Mouse (Mus musculus) embryonic facial prominence, embryonic 15.5 days (tissue): ENCODE results near the gene H2-Aa. TPM values are rescaled to one million over a fixed set of nuclear protein-coding genes. Genes with fewer than 3 reads are reported as not detected.

ENCODE experiments used
- ATAC-seq: fragments of 200-750 bp; cut with Nextera tagmentation; 2 replicates; pipeline ENCODE4 v1.8.0; 2017; ENCODE audit warnings: low read depth, moderate TSS enrichment; ENCODE audit not compliant: insufficient number of reproducible peaks, low FRiP score, low TSS enrichment
- H3K27ac ChIP-seq: fragments of 300-500 bp; sonication (generic); replicated peaks from 2 replicates; pipeline ENCODE4 v1.5.1; 2015; ENCODE audit warnings: mild to moderate bottlenecking, inconsistent platforms
- H3K27me3 ChIP-seq: fragments of 300-500 bp; sonication (generic); 2 replicates; pipeline ENCODE4 v1.6.1; 2015; ENCODE audit warnings: inconsistent platforms
- H3K36me3 ChIP-seq: fragments of 300-500 bp; sonication (generic); 2 replicates; pipeline ENCODE4 v1.6.1; 2015; ENCODE audit warnings: mild to moderate bottlenecking, inconsistent platforms
- H3K4me1 ChIP-seq: fragments of 300-500 bp; sonication (generic); 2 replicates; pipeline ENCODE4 v1.6.1; 2015; ENCODE audit warnings: inconsistent platforms
- H3K4me2 ChIP-seq: fragments of 300-500 bp; sonication (generic); replicated peaks from 2 replicates; pipeline ENCODE4 v1.6.1; 2015; ENCODE audit warnings: mild to moderate bottlenecking, inconsistent platforms
- H3K4me3 ChIP-seq: fragments of 300-500 bp; sonication (generic); replicated peaks from 2 replicates; pipeline ENCODE4 v1.5.1; 2015; ENCODE audit warnings: mild to moderate bottlenecking, inconsistent platforms
- H3K9ac ChIP-seq: fragments of 300-500 bp; sonication (generic); 2 replicates; pipeline ENCODE4 v1.6.1; 2015; ENCODE audit warnings: inconsistent platforms
- H3K9me3 ChIP-seq: fragments of 300-500 bp; sonication (generic); replicated peaks from 2 replicates; pipeline ENCODE4 v1.6.1; 2016; ENCODE audit warnings: inconsistent platforms
- WGBS: fragments of 180-500 bp; shearing (Covaris S2); methylation state at CpG from one replicate; pipeline ENCODE4 v1.1.7; 2015; 5-methylcytosine and 5-hydroxymethylcytosine counted together
- polyA plus RNA-seq: library from polyadenylated mRNA; unstranded; fragments of >200 nt; fragmentation: Nextera tagmentation; extraction: Ambion mirVana; gene quantifications from 2 replicates; pipeline ENCODE4 v1.2.1, GENCODE M21; 2015

The H2-Aa gene
- polyA plus RNA-seq, 1 experiment from 2014 or later = 2.7 TPM

DNA sequence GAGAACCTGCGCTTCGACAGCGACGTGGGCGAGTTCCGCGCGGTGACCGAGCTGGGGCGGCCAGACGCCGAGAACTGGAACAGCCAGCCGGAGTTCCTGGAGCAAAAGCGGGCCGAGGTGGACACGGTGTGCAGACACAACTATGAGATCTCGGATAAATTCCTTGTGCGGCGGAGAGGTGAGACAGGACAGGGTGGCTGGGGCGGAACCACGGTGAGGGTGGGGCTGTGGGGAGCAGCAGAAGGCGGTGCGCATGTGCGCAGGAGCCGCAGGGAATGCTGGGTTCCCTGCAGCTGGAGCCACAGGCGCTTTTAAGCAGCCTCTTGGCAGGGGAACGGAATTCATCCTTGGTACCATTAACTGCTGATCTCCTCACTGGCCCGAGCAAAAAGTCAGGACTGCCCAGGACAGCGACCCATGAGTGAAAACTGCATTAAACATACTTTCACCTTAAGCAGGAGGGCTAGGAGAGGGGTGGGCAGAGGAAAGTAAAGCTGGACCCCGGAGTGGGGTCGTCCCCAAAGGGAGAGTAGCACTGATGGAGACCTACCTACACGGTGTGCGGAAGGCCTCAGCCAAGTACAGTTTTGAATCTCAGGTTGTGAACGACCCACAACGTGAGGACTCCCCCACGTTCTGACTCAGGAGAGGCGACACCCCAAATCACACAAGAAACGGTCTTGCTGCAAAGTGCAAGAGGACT, 22.2 kb upstream of the H2-Aa start:
- H3K27ac ChIP-seq = 0 out of 2 replicates have a peak overlapping the region, but pooled peaks have one; percentile 44
- no peaks in the 10 kb centered on the region for H3K9me3 ChIP-seq
- peak; percentile 80 for ATAC-seq
- 0 out of 2 replicates have a peak, but pooled peaks cover 8% of the 10 kb centered on the region for H3K4me1 ChIP-seq
- peak overlapping the region; percentile 64 for H3K4me3 ChIP-seq
- WGBS = 19% methylated on average over 38 of the region's 38 CpGs
- no peaks in the 10 kb centered on the region for H3K36me3 ChIP-seq
- H3K27me3 ChIP-seq = no peaks in the 10 kb centered on the region; the same call in 1 of the 2 replicates
- H3K9ac ChIP-seq = peak overlapping the region; percentile 57; the same call in 1 of the 2 replicates
- H3K4me2 ChIP-seq = peak overlapping the region; percentile 74

DNA sequence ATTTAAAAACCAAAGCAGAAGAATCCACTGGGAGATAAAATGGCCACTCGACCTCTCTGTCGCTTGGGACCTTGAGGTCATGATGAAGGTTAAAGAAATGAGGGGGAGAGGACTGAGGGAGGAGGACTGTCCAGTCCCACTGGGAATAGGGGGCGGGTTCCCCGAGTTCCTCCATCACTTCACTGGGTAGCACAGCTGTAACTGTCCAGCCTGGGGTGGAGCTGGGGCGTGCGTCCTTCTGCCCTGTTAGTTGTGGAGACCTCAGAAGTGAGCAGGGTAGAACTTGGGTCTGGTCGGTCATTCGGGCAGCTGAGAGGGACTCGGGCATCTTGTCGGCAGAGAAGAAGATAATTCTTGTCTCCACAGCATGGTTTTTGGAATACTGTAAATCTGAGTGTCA, 21.6 kb upstream of the H2-Aa start:
- ATAC-seq = no peak
- WGBS = 35% methylated on average over 10 of the region's 10 CpGs
- H3K27ac ChIP-seq = no peak overlapping the region

DNA sequence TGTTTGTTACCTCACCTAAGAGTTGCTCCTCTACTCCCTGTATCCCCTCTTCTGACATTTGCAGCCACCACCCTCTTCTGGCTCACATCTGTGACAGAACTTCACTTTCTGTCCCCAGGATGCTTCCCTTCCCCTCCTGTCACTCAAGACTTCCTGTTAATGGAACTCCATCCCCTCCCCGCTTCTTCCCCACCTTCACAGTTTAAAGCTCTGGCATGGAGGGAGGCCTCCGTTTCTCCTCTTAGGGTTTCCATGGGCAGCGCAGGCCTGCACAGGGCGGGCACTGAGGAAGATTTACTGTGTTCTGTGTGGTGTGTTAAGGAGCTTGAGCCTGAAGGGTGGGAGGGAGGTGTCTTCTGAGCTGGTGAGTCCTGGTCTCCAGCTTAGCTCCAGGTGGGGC, 20.5 kb upstream of the H2-Aa start:
- H3K4me1 ChIP-seq = 0 out of 2 replicates have a peak, but pooled peaks cover 8% of the 10 kb centered on the region
- H3K27me3 ChIP-seq = no peaks in the 10 kb centered on the region; the same call in 1 of the 2 replicates
- no peak overlapping the region for H3K9ac ChIP-seq
- H3K4me2 ChIP-seq = no peak overlapping the region
- no peak for ATAC-seq
- no peaks in the 10 kb centered on the region for H3K36me3 ChIP-seq
- no peak overlapping the region for H3K27ac ChIP-seq
- H3K4me3 ChIP-seq = no peak overlapping the region
- H3K9me3 ChIP-seq = no peaks in the 10 kb centered on the region
- WGBS = 71% methylated on average over 4 of the region's 4 CpGs

More for the DNA sequence above, 21.6 kb upstream of the H2-Aa start:
- Histone ChIP-seq H3K36me3 (no peaks in the 10 kb centered on the region), H3K27me3 (no peaks in the 10 kb centered on the region; the same call in 1 of the 2 replicates), H3K4me1 (0 out of 2 replicates have a peak, but pooled peaks cover 8% of the 10 kb centered on the region), H3K9me3 (no peaks in the 10 kb centered on the region), H3K9ac (peak overlapping the region; percentile 57; the same call in 1 of the 2 replicates), H3K4me2 (peak overlapping the region; percentile 74), H3K4me3 (peak overlapping the region; percentile 64)

DNA sequence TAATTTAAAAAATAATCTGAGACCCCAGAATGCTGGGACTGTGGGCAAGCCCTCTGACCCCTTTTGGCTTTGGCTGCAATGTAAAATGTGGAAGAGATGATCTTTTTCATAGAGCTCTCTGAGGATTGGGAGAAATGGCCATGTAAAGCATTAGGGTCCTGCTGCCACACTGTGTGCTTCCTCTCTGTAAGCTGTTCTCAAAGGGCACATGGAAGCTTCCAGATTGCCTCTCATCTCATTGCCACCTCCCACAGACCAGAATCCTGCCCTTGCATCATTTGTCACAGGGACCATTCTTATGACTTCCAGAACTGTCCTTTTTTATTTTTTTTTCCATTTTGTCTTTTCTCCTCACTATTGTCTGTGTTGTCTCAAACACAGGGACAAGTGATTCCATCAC, 19.6 kb upstream of the H2-Aa start:
- H3K4me2 ChIP-seq = no peak overlapping the region
- H3K9me3 ChIP-seq = no peaks in the 10 kb centered on the region
- ATAC-seq = no peak
- H3K9ac ChIP-seq = no peak overlapping the region
- 0 out of 2 replicates have a peak, but pooled peaks cover 8% of the 10 kb centered on the region for H3K4me1 ChIP-seq
- no peak overlapping the region for H3K4me3 ChIP-seq
- no peaks in the 10 kb centered on the region for H3K36me3 ChIP-seq
- no peaks in the 10 kb centered on the region; the same call in 1 of the 2 replicates for H3K27me3 ChIP-seq
- no peak overlapping the region for H3K27ac ChIP-seq

DNA sequence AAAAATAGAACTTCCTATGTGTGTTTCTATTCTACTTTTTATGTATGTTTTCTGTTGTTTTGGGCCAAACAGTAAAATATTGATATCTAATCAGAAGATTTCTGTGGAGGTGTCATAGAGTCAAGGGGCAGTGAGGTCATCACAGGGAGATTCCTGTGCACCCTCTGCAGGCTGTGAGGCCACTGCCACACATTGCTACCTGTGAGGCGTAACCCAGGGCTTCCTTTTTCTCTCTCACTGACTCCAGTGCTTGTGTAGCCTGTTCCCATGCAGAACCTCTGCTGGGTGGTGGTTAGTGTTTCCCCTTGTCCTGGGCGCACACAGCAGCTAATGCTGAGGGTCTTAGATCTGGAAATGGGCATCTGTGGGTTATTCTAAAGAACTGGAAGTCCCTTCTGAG, 18.8 kb upstream of the H2-Aa start:
- no peak for ATAC-seq
- WGBS = 76% methylated on average over 2 of the region's 2 CpGs
- H3K4me1 ChIP-seq = 0 out of 2 replicates have a peak, but pooled peaks cover 8% of the 10 kb centered on the region
- no peak overlapping the region for H3K27ac ChIP-seq
- H3K36me3 ChIP-seq = no peaks in the 10 kb centered on the region
- H3K9me3 ChIP-seq = no peaks in the 10 kb centered on the region
- H3K4me2 ChIP-seq = no peak overlapping the region
- H3K27me3 ChIP-seq = no peaks in the 10 kb centered on the region; the same call in 1 of the 2 replicates
- H3K9ac ChIP-seq = no peak overlapping the region
- no peak overlapping the region for H3K4me3 ChIP-seq

DNA sequence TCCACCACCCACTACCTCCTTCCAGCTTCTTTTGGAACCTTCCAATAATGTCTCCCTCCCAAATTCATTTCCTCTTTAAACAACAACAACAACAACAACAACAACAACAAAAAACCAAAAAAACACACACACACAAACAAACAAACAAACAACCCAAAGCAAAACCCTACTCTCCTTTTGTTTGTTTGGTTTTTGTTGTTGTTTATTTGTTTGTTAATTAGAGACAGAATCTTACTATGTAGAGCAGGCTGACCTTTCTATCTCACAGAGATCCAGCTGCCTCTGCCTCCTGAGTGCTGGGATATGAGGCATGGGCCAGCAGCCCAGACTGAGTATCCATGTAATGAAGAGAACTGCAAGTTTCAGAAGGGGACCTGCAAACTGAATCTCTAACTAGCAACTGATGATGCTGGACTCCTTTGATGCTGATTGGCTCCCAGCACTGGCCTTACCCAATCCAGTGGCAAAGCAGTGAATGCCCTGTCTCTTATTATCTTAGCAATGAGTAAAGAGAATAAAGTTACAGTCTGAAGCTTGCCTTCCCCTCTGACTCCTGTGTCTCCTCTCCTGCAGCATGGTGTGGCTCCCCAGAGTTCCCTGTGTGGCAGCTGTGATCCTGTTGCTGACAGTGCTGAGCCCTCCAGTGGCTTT, 17.9 kb upstream of the H2-Aa start, which contains the start of gene H2-Eb1:
H2-Eb1 (plus strand) TSS at position 488 of the 651 bp plus-strand sequence.
- H3K4me2 ChIP-seq = no peak within 1 kb of the TSS
- no peak within 1 kb of the TSS for H3K9ac ChIP-seq
- no peak within 1 kb of the TSS for H3K4me3 ChIP-seq
- peak; percentile 74 for ATAC-seq
- H3K36me3 ChIP-seq = no peaks in the 10 kb centered on the region
- H3K4me1 ChIP-seq = 0 out of 2 replicates have a peak, but pooled peaks cover 8% of the 10 kb centered on the region
- H3K27me3 ChIP-seq = no peaks in the 10 kb centered on the region; the same call in 1 of the 2 replicates
- H3K9me3 ChIP-seq = no peaks in the 10 kb centered on the region
- no peak within 1 kb of the TSS for H3K27ac ChIP-seq

DNA sequence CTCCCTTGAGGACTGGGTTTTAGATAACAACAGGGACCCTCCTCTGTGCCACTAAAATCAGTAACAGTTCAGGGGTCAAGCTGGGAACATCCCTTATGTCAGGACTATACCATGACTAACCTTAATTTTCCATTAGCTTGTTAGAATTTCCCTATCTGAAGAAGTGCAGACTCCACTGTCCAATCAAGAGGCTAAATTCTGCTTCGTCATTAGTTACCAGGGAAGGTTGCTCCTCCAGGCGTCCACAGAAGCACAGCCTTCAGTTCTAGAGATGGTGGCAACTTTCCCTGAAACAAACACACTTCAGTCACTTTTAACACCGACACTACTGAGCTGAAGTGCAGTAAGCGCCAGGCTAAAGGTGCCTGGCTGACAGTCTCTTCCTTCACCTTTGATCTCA, 17.1 kb upstream of the H2-Aa start:
- 0 out of 2 replicates have a peak, but pooled peaks have one; percentile 41 for ATAC-seq
- H3K27me3 ChIP-seq = no peaks in the 10 kb centered on the region; the same call in 1 of the 2 replicates
- no peak overlapping the region for H3K4me3 ChIP-seq
- WGBS = 17% methylated on average over 4 of the region's 4 CpGs
- H3K9ac ChIP-seq = no peak overlapping the region
- H3K36me3 ChIP-seq = no peaks in the 10 kb centered on the region
- H3K27ac ChIP-seq = no peak overlapping the region
- H3K4me1 ChIP-seq = 0 out of 2 replicates have a peak, but pooled peaks cover 5% of the 10 kb centered on the region
- H3K9me3 ChIP-seq = no peaks in the 10 kb centered on the region
- no peak overlapping the region for H3K4me2 ChIP-seq

- WGBS = 77% methylated on average over 2 of the region's 2 CpGs
- ATAC-seq = no peak
- H3K36me3 ChIP-seq = no peaks in the 10 kb centered on the region
- no peak overlapping the region for H3K9ac ChIP-seq
- no peak overlapping the region for H3K4me3 ChIP-seq
- no peaks in the 10 kb centered on the region for H3K4me1 ChIP-seq
- H3K4me2 ChIP-seq = no peak overlapping the region
- H3K27ac ChIP-seq = no peak overlapping the region
- H3K27me3 ChIP-seq = no peaks in the 10 kb centered on the region
- no peaks in the 10 kb centered on the region for H3K9me3 ChIP-seq
These were observed 16.2 kb upstream of the H2-Aa start for GRCm38 (mm10) chr17:34303789-34304188.

- 82% methylated on average over 4 of the region's 4 CpGs for WGBS
- H3K4me2 ChIP-seq = no peak overlapping the region
- H3K36me3 ChIP-seq = no peaks in the 10 kb centered on the region
- H3K27me3 ChIP-seq = no peaks in the 10 kb centered on the region
- H3K9me3 ChIP-seq = no peaks in the 10 kb centered on the region
- H3K4me3 ChIP-seq = no peak overlapping the region
- no peak overlapping the region for H3K27ac ChIP-seq
- no peaks in the 10 kb centered on the region for H3K4me1 ChIP-seq
- ATAC-seq = no peak
- no peak overlapping the region for H3K9ac ChIP-seq
These were observed 14.1 kb upstream of the H2-Aa start for GRCm38 (mm10) chr17:34301670-34302190.

DNA sequence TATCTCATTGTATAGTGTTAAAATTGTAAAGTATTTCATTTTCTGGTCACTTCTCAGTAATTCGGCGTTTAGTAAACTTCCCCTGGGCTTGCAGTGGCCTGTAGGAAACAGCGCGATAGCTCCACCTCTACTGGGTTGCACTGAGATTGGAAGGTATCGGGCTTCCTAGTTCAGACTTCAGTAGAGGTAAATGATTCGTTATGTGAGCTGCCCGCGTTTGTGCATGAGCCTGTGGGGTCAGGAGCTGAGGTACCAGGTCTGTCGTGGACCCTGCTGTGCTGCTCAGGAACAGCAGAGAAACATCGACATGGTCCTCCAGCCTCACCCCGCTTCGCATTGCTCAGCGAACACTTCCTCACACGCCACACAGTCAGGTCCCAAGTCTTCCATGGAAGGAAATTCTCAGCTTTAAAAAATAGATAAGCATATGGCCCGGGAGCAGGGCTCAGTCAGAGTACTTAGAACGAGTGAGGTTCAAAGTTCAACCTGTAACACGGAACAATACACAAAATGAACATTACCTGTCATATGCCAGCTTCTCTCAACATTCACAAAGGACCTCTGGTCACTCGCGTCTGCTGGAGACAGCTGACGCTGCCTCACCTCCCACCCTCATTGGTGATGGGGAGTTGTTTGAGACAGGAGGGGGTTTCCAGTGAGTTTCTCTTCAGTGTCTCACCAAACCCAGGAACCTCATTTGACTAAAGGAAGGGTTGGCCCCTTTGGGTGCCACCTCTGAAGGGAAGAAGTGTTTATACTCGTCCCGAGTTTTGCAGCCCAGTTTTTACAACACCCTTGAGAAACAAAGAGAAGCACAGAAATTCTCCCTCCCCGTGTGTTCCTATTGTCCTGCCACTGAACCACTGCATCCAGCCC, 13.3 kb upstream of the H2-Aa start:
- H3K4me2 ChIP-seq = no peak overlapping the region
- WGBS = 72% methylated on average over 23 of the region's 23 CpGs
- no peaks in the 10 kb centered on the region for H3K36me3 ChIP-seq
- ATAC-seq = no peak
- H3K4me1 ChIP-seq = 0 out of 2 replicates have a peak, but pooled peaks cover 4% of the 10 kb centered on the region
- no peak overlapping the region for H3K27ac ChIP-seq
- H3K4me3 ChIP-seq = no peak overlapping the region
- H3K27me3 ChIP-seq = no peaks in the 10 kb centered on the region
- H3K9ac ChIP-seq = no peak overlapping the region
- H3K9me3 ChIP-seq = no peaks in the 10 kb centered on the region
